Mouse (Mus musculus): ENCODE data around the gene Hcfc1. TPM values are rescaled to one million over a fixed set of nuclear protein-coding genes. Genes with fewer than 3 reads are reported as not detected.

Hcfc1 gene
- polyA plus RNA-seq, 1 experiment from 2014 or later, result 44.7 TPM

- Histone ChIP-seq H3K27ac (no peak overlapping the region), H3K27me3 (peaks cover 6% of the 10 kb centered on the region; the same call in 1 of the 2 replicates), H3K4me1 (peaks cover 5% of the 10 kb centered on the region; the same call in 1 of the 2 replicates), H3K4me3 (no peak overlapping the region), H3K9me3 (no peaks in the 10 kb centered on the region), H3K36me3 (no peaks in the 10 kb centered on the region), H3K9ac (no peak overlapping the region), H3K4me2 (no peak overlapping the region)
- 79% methylated on average over 1 of the region's 1 CpGs for WGBS
- no peak for ATAC-seq (ENCODE audit: insufficient number of reproducible peaks, low FRiP score, low TSS enrichment, low read depth)
Measured at GRCm38 (mm10) chrX:73969167-73969566, 3.0 kb upstream of the Hcfc1 start.

DNA sequence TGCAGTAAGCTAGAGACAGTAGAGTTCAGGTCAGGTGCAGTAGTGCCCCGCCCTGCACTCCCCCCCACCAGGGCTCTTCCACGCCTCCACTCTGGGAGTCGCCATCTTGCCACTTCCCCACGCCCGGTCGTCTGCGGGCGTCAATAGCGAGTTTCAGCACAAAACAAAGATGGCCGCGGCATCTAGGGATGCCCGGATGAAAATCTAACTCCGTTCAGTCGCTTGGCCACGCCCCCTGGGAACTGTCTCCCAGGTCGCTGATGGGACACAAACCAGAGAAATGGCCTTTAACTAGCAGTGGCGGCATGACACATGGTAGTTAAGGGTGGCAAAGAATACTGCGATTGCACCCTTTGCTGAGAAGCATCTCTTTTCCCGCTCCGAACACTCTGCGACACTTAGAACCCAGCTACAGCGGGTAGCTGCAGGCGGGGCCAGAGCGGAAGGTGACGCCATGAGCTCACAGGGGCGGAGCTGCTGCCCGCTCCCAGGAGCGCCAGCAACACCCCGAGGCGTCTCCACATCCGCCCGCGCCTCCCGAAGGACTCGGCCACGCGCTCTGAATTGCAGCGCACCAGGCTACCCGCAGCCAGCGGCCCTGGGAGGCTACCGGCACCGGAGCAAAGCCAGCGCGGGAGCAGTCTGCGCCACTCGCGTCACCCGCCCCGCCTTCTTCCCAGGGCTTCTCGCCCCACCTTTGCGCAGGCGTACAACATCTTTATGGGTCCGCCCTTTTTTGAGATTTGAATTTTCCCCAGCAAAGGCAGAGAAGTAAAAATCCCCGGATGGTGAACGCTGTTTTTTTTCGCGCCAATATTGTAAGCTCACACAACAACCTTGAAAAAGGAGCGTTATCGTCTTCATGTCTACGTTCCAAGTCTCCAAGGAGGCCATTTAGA is 1.3 kb upstream of the Hcfc1 start:
- Histone ChIP-seq H3K4me3 (peak overlapping the region; percentile 60), H3K9ac (peak overlapping the region; percentile 64), H3K36me3 (no peaks in the 10 kb centered on the region), H3K4me1 (peaks cover 18% of the 10 kb centered on the region; the same call in 1 of the 2 replicates), H3K4me2 (peak overlapping the region; percentile 40), H3K9me3 (no peaks in the 10 kb centered on the region), H3K27ac (peak overlapping the region; percentile 99), H3K27me3 (peaks cover 6% of the 10 kb centered on the region; the same call in 1 of the 2 replicates)
- 22% methylated on average over 60 of the region's 60 CpGs for WGBS
- peak; percentile 90 for ATAC-seq (ENCODE audit: insufficient number of reproducible peaks, low FRiP score, low TSS enrichment, low read depth)

DNA sequence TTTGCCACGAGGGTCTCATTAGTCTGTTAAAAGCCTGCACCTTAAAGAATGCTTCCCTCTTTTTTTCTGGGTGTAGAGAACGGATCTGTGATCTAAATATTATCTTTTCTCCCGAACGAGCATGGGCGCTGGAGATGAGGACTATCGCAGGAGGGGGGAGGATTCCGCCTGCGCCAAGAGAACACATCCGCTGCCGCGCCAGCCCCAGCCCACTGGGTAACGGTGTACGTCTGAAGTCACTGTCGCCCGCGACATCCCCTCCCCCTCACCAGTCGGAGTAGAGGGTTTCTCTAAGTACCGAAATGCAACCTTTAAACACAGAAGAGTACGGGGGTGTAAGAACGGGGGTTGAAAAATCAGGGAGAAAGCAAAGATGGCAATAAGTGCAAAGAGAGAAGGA is 850 bp downstream of the Hcfc1 start:
- Histone ChIP-seq H3K27me3 (peaks cover 6% of the 10 kb centered on the region; the same call in 1 of the 2 replicates), H3K4me1 (peaks cover 18% of the 10 kb centered on the region; the same call in 1 of the 2 replicates), H3K9ac (peak overlapping the region; percentile 64), H3K27ac (peak overlapping the region; percentile 99), H3K9me3 (no peaks in the 10 kb centered on the region), H3K4me3 (peak overlapping the region; percentile 60), H3K4me2 (peak overlapping the region; percentile 58), H3K36me3 (no peaks in the 10 kb centered on the region; the same call in 1 of the 2 replicates)
- 19% methylated on average over 20 of the region's 20 CpGs for WGBS
- no peak for ATAC-seq (ENCODE audit: insufficient number of reproducible peaks, low FRiP score, low TSS enrichment, low read depth)

- WGBS, result 32% methylated on average over 3 of the region's 3 CpGs
- ATAC-seq (ENCODE audit: insufficient number of reproducible peaks, low FRiP score, low TSS enrichment, low read depth), result no peak
- no peaks in the 10 kb centered on the region for H3K9me3 ChIP-seq
- H3K27ac ChIP-seq, result peak overlapping the region; percentile 54; the same call in 1 of the 2 replicates
- H3K4me1 ChIP-seq, result peaks cover 18% of the 10 kb centered on the region; the same call in 1 of the 2 replicates
- peak overlapping the region; percentile 58 for H3K4me2 ChIP-seq
- peak overlapping the region; percentile 64; the same call in 1 of the 2 replicates for H3K9ac ChIP-seq
- H3K4me3 ChIP-seq, result peak overlapping the region; percentile 60
- peaks cover 6% of the 10 kb centered on the region; the same call in 1 of the 2 replicates for H3K27me3 ChIP-seq
- H3K36me3 ChIP-seq, result no peaks in the 10 kb centered on the region; the same call in 1 of the 2 replicates
Measured at GRCm38 (mm10) chrX:73964363-73964762, 1.8 kb downstream of the Hcfc1 start.

GRCm38 (mm10) chrX:73954988-73955387 is 11.2 kb downstream of the Hcfc1 start:
- Histone ChIP-seq H3K4me2 (no peak overlapping the region), H3K9ac (no peak overlapping the region), H3K4me3 (no peak overlapping the region), H3K27me3 (no peaks in the 10 kb centered on the region), H3K9me3 (no peaks in the 10 kb centered on the region), H3K36me3 (peaks cover 80% of the 10 kb centered on the region), H3K27ac (no peak overlapping the region), H3K4me1 (no peaks in the 10 kb centered on the region)
- ATAC-seq (ENCODE audit: insufficient number of reproducible peaks, low FRiP score, low TSS enrichment, low read depth), result no peak
- 93% methylated on average over 6 of the region's 6 CpGs for WGBS

DNA sequence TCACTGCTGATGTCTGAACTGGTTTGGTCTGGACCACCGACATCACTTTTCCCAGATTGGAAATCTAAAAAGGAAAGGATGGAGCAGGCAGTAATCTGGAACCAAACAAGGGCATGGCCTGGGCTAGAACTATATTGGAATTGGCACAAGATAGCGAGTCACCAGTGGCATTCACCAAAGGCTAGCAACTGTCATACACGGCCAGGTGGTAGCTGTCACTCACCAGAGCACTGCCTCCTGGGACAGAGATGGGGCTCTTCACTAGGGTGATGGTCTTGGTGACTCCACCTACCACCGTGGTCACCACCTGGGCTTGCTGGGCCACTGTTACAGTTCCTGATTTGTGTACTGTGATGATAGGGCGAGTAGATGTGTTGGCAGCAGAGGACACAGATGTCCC is 13.6 kb downstream of the Hcfc1 start:
- H3K9ac ChIP-seq, result no peak overlapping the region
- WGBS, result 85% methylated on average over 5 of the region's 5 CpGs
- no peaks in the 10 kb centered on the region for H3K27me3 ChIP-seq
- no peak overlapping the region for H3K27ac ChIP-seq
- H3K9me3 ChIP-seq, result no peaks in the 10 kb centered on the region
- peaks cover 88% of the 10 kb centered on the region for H3K36me3 ChIP-seq
- ATAC-seq (ENCODE audit: insufficient number of reproducible peaks, low FRiP score, low TSS enrichment, low read depth), result no peak
- no peak overlapping the region for H3K4me2 ChIP-seq
- H3K4me1 ChIP-seq, result no peaks in the 10 kb centered on the region
- no peak overlapping the region for H3K4me3 ChIP-seq

DNA sequence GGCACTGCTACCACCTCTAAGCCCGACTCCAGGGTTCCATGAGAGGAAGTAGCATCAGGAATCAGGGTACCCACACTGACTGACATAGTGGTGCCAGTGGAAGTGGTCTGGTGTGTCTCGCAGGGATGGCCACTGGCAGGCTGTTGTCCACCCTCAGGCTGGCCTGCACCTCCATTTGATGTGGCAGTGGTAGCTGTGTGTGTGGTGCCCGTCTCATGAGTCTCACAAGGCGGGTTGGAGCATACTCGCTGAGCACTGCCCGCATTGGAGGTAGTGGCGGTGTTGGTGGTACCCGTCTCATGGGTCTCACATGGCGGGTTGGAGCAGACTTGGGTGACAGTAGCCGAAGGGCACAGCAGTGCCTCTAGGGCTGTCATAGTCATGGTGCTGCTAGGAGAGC is 16.8 kb downstream of the Hcfc1 start:
- no peak overlapping the region for H3K4me3 ChIP-seq
- ATAC-seq (ENCODE audit: insufficient number of reproducible peaks, low FRiP score, low TSS enrichment, low read depth), result no peak

DNA sequence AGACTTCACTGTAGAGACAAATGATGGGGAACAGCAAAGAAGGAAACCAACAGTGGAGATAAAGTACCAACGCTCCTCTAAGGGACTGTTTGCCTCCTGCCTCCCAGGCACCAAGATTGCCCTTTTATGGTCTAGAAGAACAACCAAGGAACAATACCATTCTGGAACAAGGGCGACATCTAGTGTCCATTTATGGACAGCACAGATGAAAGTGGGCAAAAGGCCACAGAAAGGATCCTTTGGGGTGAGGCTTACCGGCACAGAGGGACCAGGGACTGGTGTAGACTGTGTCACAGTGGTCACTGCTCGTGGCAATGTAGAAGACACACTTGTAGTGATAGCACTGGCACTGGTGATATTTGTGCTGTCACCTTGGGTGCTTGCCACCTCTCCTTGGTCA is 17.5 kb downstream of the Hcfc1 start:
- H3K27me3 ChIP-seq, result no peaks in the 10 kb centered on the region
- no peak overlapping the region for H3K4me3 ChIP-seq
- peaks cover 93% of the 10 kb centered on the region for H3K36me3 ChIP-seq
- 33% methylated on average over 4 of the region's 4 CpGs for WGBS
- no peak overlapping the region for H3K4me2 ChIP-seq
- H3K4me1 ChIP-seq, result no peaks in the 10 kb centered on the region
- ATAC-seq (ENCODE audit: insufficient number of reproducible peaks, low FRiP score, low TSS enrichment, low read depth), result no peak
- no peaks in the 10 kb centered on the region for H3K9me3 ChIP-seq
- no peak overlapping the region for H3K9ac ChIP-seq
- H3K27ac ChIP-seq, result no peak overlapping the region

More for the DNA sequence above, 16.8 kb downstream of the Hcfc1 start:
- Histone ChIP-seq H3K4me1 (no peaks in the 10 kb centered on the region), H3K27ac (no peak overlapping the region), H3K9me3 (no peaks in the 10 kb centered on the region), H3K27me3 (no peaks in the 10 kb centered on the region), H3K36me3 (peaks cover 91% of the 10 kb centered on the region), H3K9ac (no peak overlapping the region), H3K4me2 (no peak overlapping the region)
- 86% methylated on average over 10 of the region's 10 CpGs for WGBS

- H3K9ac ChIP-seq, result no peak overlapping the region
- H3K4me3 ChIP-seq, result no peak overlapping the region
- H3K27ac ChIP-seq, result no peak overlapping the region
- no peaks in the 10 kb centered on the region for H3K4me1 ChIP-seq
- ATAC-seq (ENCODE audit: insufficient number of reproducible peaks, low FRiP score, low TSS enrichment, low read depth), result no peak
- H3K27me3 ChIP-seq, result no peaks in the 10 kb centered on the region
- no peak overlapping the region for H3K4me2 ChIP-seq
- H3K9me3 ChIP-seq, result no peaks in the 10 kb centered on the region
- peaks cover 84% of the 10 kb centered on the region for H3K36me3 ChIP-seq
- 77% methylated on average over 6 of the region's 6 CpGs for WGBS
Measured at GRCm38 (mm10) chrX:73946896-73947295, 19.3 kb downstream of the Hcfc1 start.

GRCm38 (mm10) chrX:73942294-73942693 is 23.9 kb downstream of the Hcfc1 start:
- no peak overlapping the region for H3K4me2 ChIP-seq
- H3K4me1 ChIP-seq, result no peaks in the 10 kb centered on the region
- WGBS, result 92% methylated on average over 2 of the region's 2 CpGs
- no peaks in the 10 kb centered on the region for H3K27me3 ChIP-seq
- no peak overlapping the region for H3K4me3 ChIP-seq
- H3K27ac ChIP-seq, result no peak overlapping the region
- H3K9ac ChIP-seq, result no peak overlapping the region
- no peak for ATAC-seq (ENCODE audit: insufficient number of reproducible peaks, low FRiP score, low TSS enrichment, low read depth)
- H3K36me3 ChIP-seq, result peaks cover 47% of the 10 kb centered on the region
- H3K9me3 ChIP-seq, result no peaks in the 10 kb centered on the region

DNA sequence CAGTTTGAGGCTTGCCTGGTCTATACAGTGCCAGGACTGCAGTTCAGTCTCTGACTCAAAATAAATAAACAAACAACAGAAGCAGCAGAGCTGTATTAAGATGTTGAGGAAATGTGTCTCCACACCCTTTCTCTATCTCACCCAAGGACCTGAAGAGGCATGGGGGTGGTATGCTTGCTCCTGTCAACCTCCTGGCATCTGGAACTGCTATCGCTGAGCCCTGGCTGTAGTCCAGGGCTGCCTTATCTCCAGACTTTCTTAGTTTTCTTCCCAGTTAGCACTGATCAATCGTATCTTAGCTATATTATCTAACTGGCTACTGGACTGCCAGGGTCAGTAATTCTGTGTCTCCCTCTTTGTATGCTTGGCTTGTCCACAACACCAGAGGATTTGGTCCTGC is 24.3 kb downstream of the Hcfc1 start:
- no peak for ATAC-seq (ENCODE audit: insufficient number of reproducible peaks, low FRiP score, low TSS enrichment, low read depth)
- no peak overlapping the region for H3K4me2 ChIP-seq
- H3K36me3 ChIP-seq, result peaks cover 42% of the 10 kb centered on the region
- no peaks in the 10 kb centered on the region for H3K4me1 ChIP-seq
- H3K4me3 ChIP-seq, result no peak overlapping the region
- no peaks in the 10 kb centered on the region for H3K9me3 ChIP-seq
- H3K27me3 ChIP-seq, result no peaks in the 10 kb centered on the region
- H3K9ac ChIP-seq, result no peak overlapping the region
- H3K27ac ChIP-seq, result no peak overlapping the region
- 88% methylated on average over 2 of the region's 2 CpGs for WGBS

GRCm38 (mm10) chrX:73931871-73932270 is 34.3 kb downstream of the Hcfc1 start:
- WGBS, result 66% methylated on average over 2 of the region's 2 CpGs

More at GRCm38 (mm10) chrX:73931871-73932270, 34.3 kb downstream of the Hcfc1 start:
- no peaks in the 10 kb centered on the region for H3K4me1 ChIP-seq
- H3K4me3 ChIP-seq, result no peak overlapping the region
- no peak overlapping the region for H3K27ac ChIP-seq
- no peaks in the 10 kb centered on the region for H3K36me3 ChIP-seq
- no peaks in the 10 kb centered on the region for H3K9me3 ChIP-seq
- H3K9ac ChIP-seq, result no peak overlapping the region
- H3K4me2 ChIP-seq, result no peak overlapping the region
- no peaks in the 10 kb centered on the region for H3K27me3 ChIP-seq
- no peak for ATAC-seq (ENCODE audit: insufficient number of reproducible peaks, low FRiP score, low TSS enrichment, low read depth)

All from limb, embryonic 15.5 days (tissue).